Mouse (Mus musculus): ENCODE measurements around the gene Chn2. TPM values are rescaled to one million over a fixed set of nuclear protein-coding genes. Genes with fewer than 3 reads are reported as not detected.

The Chn2 gene
- polyA plus RNA-seq, 1 experiment from 2014 or later = 20.2 TPM

DNA sequence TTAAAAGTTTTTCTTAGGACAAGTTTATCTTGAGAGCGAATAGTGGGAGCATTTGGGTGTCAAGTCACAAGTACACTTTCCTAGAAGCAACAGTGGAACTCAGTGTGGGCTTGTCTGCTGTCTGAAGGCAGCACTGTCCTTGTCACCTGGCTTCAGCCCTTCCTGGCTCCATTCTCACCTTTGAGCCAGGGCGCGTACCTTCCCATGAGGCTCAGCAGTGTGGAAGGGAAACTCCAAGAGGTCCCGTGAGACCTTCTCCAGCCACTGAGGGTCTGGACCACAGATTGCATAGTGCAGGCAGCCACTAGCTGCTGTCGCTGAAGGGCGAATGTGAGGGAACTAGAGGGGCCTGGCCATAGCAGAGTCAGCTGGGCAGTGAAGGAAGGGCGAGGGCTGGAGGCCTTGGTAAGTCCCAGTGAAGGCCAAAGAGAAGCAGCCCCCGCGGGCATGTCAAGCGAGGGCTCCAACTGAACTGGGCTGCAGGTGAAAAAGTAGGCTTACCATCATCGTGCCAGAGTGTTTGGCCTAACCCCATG, 293.8 kb downstream of the Chn2 start:
- H3K36me3 ChIP-seq (ENCODE audit: control insufficient read depth, insufficient read depth, low read length) = no peaks in the 10 kb centered on the region
- peak; percentile 29 for ATAC-seq
- 54% methylated on average over 11 of the region's 11 CpGs for WGBS

DNA sequence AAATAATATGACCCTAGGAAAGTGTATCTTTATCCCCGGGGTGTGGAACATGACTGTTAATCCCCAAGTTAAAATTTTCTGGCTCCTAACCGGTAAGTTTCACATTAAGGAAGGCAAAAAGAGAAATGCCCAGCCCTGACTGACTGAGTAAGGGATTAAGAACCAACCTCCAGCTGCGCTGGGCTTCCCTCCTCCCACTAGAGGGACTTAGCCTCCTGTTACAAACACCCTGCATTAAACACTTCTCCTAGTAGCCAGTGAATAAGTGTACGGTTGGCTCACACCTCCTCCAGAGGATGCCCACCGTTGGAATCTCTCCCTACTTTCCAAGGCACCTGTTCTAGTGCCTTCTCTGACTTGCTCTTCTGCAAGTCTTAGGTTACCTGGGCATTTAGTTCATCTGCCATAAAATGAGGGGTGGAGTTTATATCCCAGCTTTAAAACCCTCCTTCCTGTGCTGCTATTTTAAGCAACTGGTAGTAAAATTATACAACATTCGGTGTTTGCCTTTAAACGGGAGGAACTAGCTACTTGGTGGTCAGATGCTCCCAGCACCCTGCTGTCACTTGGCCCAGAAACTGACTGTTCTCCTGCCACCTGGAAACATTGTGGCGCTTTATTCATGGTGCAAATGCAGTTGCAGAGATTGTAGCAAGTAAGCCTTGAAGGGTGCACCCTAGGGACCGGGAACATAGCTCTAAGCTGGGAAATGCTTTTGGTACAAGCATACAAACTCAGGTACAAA, 294.5 kb downstream of the Chn2 start:
- H3K4me1 ChIP-seq (ENCODE audit: control insufficient read depth, insufficient read depth, low read length) = peaks cover 20% of the 10 kb centered on the region
- no peaks in the 10 kb centered on the region for H3K9me3 ChIP-seq (ENCODE audit: control insufficient read depth, low read length)
- peak overlapping the region; percentile 20 for H3K4me2 ChIP-seq (ENCODE audit: low read depth, low read length)
- no peak overlapping the region for H3K4me3 ChIP-seq (ENCODE audit: low read length)
- no peaks in the 10 kb centered on the region for H3K36me3 ChIP-seq (ENCODE audit: control insufficient read depth, insufficient read depth, low read length)
- peak overlapping the region; percentile 88 for H3K27ac ChIP-seq (ENCODE audit: low read length)
- WGBS = 35% methylated on average over 9 of the region's 9 CpGs
- H3K27me3 ChIP-seq (replicated peaks; ENCODE audit: control insufficient read depth, insufficient read depth, low read length) = no peaks in the 10 kb centered on the region
- H3K9ac ChIP-seq (ENCODE audit: low read depth, low read length) = 0 out of 2 replicates have a peak overlapping the region, but pooled peaks have one; percentile 36
- peak; percentile 51 for ATAC-seq

More for the DNA sequence above, 293.8 kb downstream of the Chn2 start:
- Histone ChIP-seq H3K9me3 (ENCODE audit: control insufficient read depth, low read length) (no peaks in the 10 kb centered on the region), H3K4me2 (ENCODE audit: low read depth, low read length) (peak overlapping the region; percentile 1; the same call in 1 of the 2 replicates), H3K27me3 (replicated peaks; ENCODE audit: control insufficient read depth, insufficient read depth, low read length) (no peaks in the 10 kb centered on the region), H3K4me1 (ENCODE audit: control insufficient read depth, insufficient read depth, low read length) (peaks cover 26% of the 10 kb centered on the region), H3K4me3 (ENCODE audit: low read length) (no peak overlapping the region), H3K27ac (ENCODE audit: low read length) (peak overlapping the region; percentile 88), H3K9ac (ENCODE audit: low read depth, low read length) (0 out of 2 replicates have a peak overlapping the region, but pooled peaks have one; percentile 36)

DNA sequence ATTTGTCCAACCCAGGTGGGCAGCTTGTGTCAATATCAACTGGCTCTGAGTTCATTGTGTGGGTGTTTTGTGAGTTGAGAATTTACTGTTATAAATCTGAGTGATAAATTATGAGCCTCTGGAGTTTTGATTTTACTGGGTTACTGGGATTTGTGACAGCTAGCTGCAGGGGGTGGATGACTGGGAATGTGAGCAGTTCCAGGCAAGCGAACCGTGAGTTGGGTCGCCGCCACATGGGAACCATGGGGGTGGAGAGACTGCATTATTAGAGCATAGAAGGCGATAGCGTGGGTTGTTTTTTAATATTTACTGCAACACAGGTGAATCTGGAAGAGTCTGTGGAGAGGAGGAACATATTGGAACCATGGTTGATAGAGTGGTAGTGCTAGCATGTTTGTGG, 298.0 kb downstream of the Chn2 start:
- Histone ChIP-seq H3K27ac (ENCODE audit: low read length) (no peak overlapping the region), H3K27me3 (replicated peaks; ENCODE audit: control insufficient read depth, insufficient read depth, low read length) (no peaks in the 10 kb centered on the region), H3K4me2 (ENCODE audit: low read depth, low read length) (no peak overlapping the region), H3K9me3 (ENCODE audit: control insufficient read depth, low read length) (no peaks in the 10 kb centered on the region), H3K4me3 (ENCODE audit: low read length) (no peak overlapping the region), H3K4me1 (ENCODE audit: control insufficient read depth, insufficient read depth, low read length) (peaks cover 14% of the 10 kb centered on the region), H3K36me3 (ENCODE audit: control insufficient read depth, insufficient read depth, low read length) (no peaks in the 10 kb centered on the region), H3K9ac (ENCODE audit: low read depth, low read length) (no peak overlapping the region)
- ATAC-seq = no peak
- WGBS = 89% methylated on average over 6 of the region's 6 CpGs

DNA sequence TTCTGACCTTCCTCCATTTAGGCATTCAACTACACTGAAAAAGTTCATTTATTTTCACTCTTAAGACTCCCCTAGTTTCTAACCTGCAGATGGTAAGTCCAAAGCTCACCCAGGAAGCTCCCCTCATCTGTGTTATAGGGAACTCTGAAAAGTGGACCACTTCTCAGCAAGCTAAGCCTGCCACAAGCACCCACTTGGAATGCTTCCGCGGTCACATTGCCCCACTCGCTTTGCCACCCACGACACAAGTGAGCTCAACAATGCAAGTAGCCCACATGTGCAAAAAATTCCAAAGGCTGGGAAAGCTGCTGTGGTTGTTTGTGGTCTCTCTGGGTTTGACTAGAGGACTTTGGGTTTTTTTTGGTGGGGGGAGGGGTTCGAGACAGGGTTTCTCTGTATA, 301.8 kb downstream of the Chn2 start:
- no peaks in the 10 kb centered on the region for H3K9me3 ChIP-seq (ENCODE audit: control insufficient read depth, low read length)
- no peak overlapping the region for H3K9ac ChIP-seq (ENCODE audit: low read depth, low read length)
- 86% methylated on average over 5 of the region's 5 CpGs for WGBS
- H3K27me3 ChIP-seq (replicated peaks; ENCODE audit: control insufficient read depth, insufficient read depth, low read length) = no peaks in the 10 kb centered on the region
- H3K36me3 ChIP-seq (ENCODE audit: control insufficient read depth, insufficient read depth, low read length) = no peaks in the 10 kb centered on the region
- no peak overlapping the region for H3K4me2 ChIP-seq (ENCODE audit: low read depth, low read length)
- ATAC-seq = no peak
- H3K27ac ChIP-seq (ENCODE audit: low read length) = no peak overlapping the region
- H3K4me1 ChIP-seq (ENCODE audit: control insufficient read depth, insufficient read depth, low read length) = no peaks in the 10 kb centered on the region
- no peak overlapping the region for H3K4me3 ChIP-seq (ENCODE audit: low read length)

- no peak for ATAC-seq
Observed at GRCm38 (mm10) chr6:54342223-54342622, 302.9 kb downstream of the Chn2 start.

More at GRCm38 (mm10) chr6:54342223-54342622, 302.9 kb downstream of the Chn2 start:
- H3K9me3 ChIP-seq (ENCODE audit: control insufficient read depth, low read length) = no peaks in the 10 kb centered on the region
- 90% methylated on average over 10 of the region's 10 CpGs for WGBS
- H3K36me3 ChIP-seq (ENCODE audit: control insufficient read depth, insufficient read depth, low read length) = no peaks in the 10 kb centered on the region
- H3K27me3 ChIP-seq (replicated peaks; ENCODE audit: control insufficient read depth, insufficient read depth, low read length) = no peaks in the 10 kb centered on the region
- no peak overlapping the region for H3K4me3 ChIP-seq (ENCODE audit: low read length)
- H3K4me1 ChIP-seq (ENCODE audit: control insufficient read depth, insufficient read depth, low read length) = no peaks in the 10 kb centered on the region
- H3K4me2 ChIP-seq (ENCODE audit: low read depth, low read length) = no peak overlapping the region
- no peak overlapping the region for H3K9ac ChIP-seq (ENCODE audit: low read depth, low read length)
- no peak overlapping the region for H3K27ac ChIP-seq (ENCODE audit: low read length)

Other genes with a start within 250 kb of the Chn2 start
- 10.2 and 11.2 TPM in 2 replicates for gene Tril, start 218.7 kb upstream of the Chn2 start, polyA plus RNA-seq (2015; fragmentation: Nextera tagmentation; extraction: Ambion mirVana)
- 0.09 and 0.34 TPM in 2 replicates for gene Cpvl, start 60.9 kb upstream of the Chn2 start, polyA plus RNA-seq (2015; fragmentation: Nextera tagmentation; extraction: Ambion mirVana)